Mouse (Mus musculus) stomach, postnatal 0 days (tissue): ENCODE results near the gene Cog6. TPM values are rescaled to one million over a fixed set of nuclear protein-coding genes. Genes with fewer than 3 reads are reported as not detected.

Experiments
- ATAC-seq: fragments of 200-750 bp; cut with Nextera tagmentation; 2 replicates; pipeline ENCODE4 v1.8.0; 2017; ENCODE audit not compliant: low FRiP score, low TSS enrichment
- DNase-seq: peaks from one replicate; pipeline ENCODE4 v3.0.0-alpha.2; 2016; ENCODE audit warnings: low spot score
- H3K27ac ChIP-seq: fragments of 300-500 bp; sonication (generic); replicated peaks from 2 replicates; pipeline ENCODE4 v1.5.1; 2014; ENCODE audit warnings: mild to moderate bottlenecking, control low read depth
- H3K27me3 ChIP-seq: fragments of 300-500 bp; sonication (generic); 2 replicates; pipeline ENCODE4 v1.6.1; 2014; ENCODE audit warnings: low read length; ENCODE audit not compliant: control insufficient read depth, insufficient read depth
- H3K36me3 ChIP-seq: fragments of 300-500 bp; sonication (generic); 2 replicates; pipeline ENCODE4 v1.6.1; 2014; ENCODE audit warnings: low read length, mixed read lengths; ENCODE audit not compliant: control insufficient read depth, insufficient read depth
- H3K4me1 ChIP-seq: fragments of 300-500 bp; sonication (generic); replicated peaks from 2 replicates; pipeline ENCODE4 v1.6.1; 2014; ENCODE audit warnings: antibody characterized with exemption; ENCODE audit not compliant: control insufficient read depth, insufficient read depth
- H3K4me2 ChIP-seq: fragments of 300-500 bp; sonication (generic); replicated peaks from 2 replicates; pipeline ENCODE4 v1.6.1; 2014; ENCODE audit warnings: low read depth, mild to moderate bottlenecking, control low read depth, moderate library complexity
- H3K4me3 ChIP-seq: fragments of 300-500 bp; sonication (generic); 2 replicates; pipeline ENCODE4 v1.5.1; 2014; ENCODE audit warnings: low read depth, low read length, control low read depth
- H3K9ac ChIP-seq: fragments of 300-500 bp; sonication (generic); 2 replicates; pipeline ENCODE4 v1.6.1; 2014; ENCODE audit warnings: mild to moderate bottlenecking, low read length, control low read depth, mixed read lengths
- H3K9me3 ChIP-seq: fragments of 300-500 bp; sonication (generic); 2 replicates; pipeline ENCODE4 v1.6.1; 2016; ENCODE audit warnings: low read length; ENCODE audit not compliant: control insufficient read depth
- CTCF ChIP-seq: IDR thresholded peaks from 2 replicates; pipeline ENCODE4 v1.5.1; 2016; ENCODE audit warnings: antibody characterized with exemption, low read depth, mild to moderate bottlenecking, moderate library complexity
- EP300 ChIP-seq: optimal IDR thresholded peaks from 2 replicates; pipeline ENCODE3; 2016; ENCODE audit warnings: antibody characterized with exemption
- WGBS: fragments of 180-500 bp; shearing (Covaris S2); extraction: QIAGEN DNeasy Blood & Tissue Kit; methylation state at CpG from one replicate; pipeline ENCODE4 v1.1.7; 2014; 5-methylcytosine and 5-hydroxymethylcytosine counted together
- polyA plus RNA-seq: library from polyadenylated mRNA; unstranded; fragments of >200 nt; fragmentation: Nextera tagmentation; extraction: Ambion mirVana; gene quantifications from 2 replicates; pipeline ENCODE4 v1.2.1, GENCODE M21; 2015

The Cog6 gene
- polyA plus RNA-seq, 1 experiment from 2014 or later: 25.7 TPM

- no peak overlapping the region for H3K9ac ChIP-seq
- H3K27me3 ChIP-seq: no peaks in the 10 kb centered on the region
- no peaks in the 10 kb centered on the region for H3K36me3 ChIP-seq
- no peak overlapping the region for H3K4me3 ChIP-seq
- 88% methylated on average over 13 of the region's 13 CpGs for WGBS
- no peak overlapping the region for H3K27ac ChIP-seq
- H3K4me2 ChIP-seq: peak overlapping the region; percentile 86
- DNase-seq (no peak), ATAC-seq (no peak)
- TF ChIP-seq EP300 (no peak), CTCF (no peak)
- no peaks in the 10 kb centered on the region for H3K4me1 ChIP-seq
- no peaks in the 10 kb centered on the region for H3K9me3 ChIP-seq
These were observed 26.3 kb upstream of the Cog6 start for GRCm38 (mm10) chr3:53043206-53043780.

GRCm38 (mm10) chr3:53042240-53042567, 25.2 kb upstream of the Cog6 start:
- H3K4me2 ChIP-seq: peak overlapping the region; percentile 86
- no peaks in the 10 kb centered on the region for H3K27me3 ChIP-seq
- DNase-seq: no peak
- peak overlapping the region; percentile 63 for H3K4me3 ChIP-seq
- H3K9ac ChIP-seq: peak overlapping the region; percentile 61; the same call in 1 of the 2 replicates
- H3K9me3 ChIP-seq: no peaks in the 10 kb centered on the region
- H3K4me1 ChIP-seq: no peaks in the 10 kb centered on the region
- H3K36me3 ChIP-seq: no peaks in the 10 kb centered on the region
- no peak for ATAC-seq
- TF ChIP-seq CTCF (no peak), EP300 (no peak)
- WGBS: 14% methylated on average over 9 of the region's 9 CpGs
- H3K27ac ChIP-seq: no peak overlapping the region

- Histone ChIP-seq H3K9ac (peak within 1 kb of the TSS; percentile 61), H3K4me3 (peak within 1 kb of the TSS; percentile 63), H3K27ac (peak within 1 kb of the TSS; percentile 58), H3K27me3 (no peaks in the 10 kb centered on the region), H3K4me2 (peak within 1 kb of the TSS; percentile 86), H3K9me3 (no peaks in the 10 kb centered on the region), H3K36me3 (no peaks in the 10 kb centered on the region), H3K4me1 (no peaks in the 10 kb centered on the region)
- WGBS: under 1% methylated on average over 33 of the region's 58 CpGs
- ATAC-seq (peak; percentile 85), DNase-seq (peak; percentile 67)
- peak; percentile 63 for TF ChIP-seq CTCF
- no peak for TF ChIP-seq EP300
These were observed 24.6 kb upstream of the Cog6 start, which contains the start of gene Lhfp for GRCm38 (mm10) chr3:53041411-53042239. TSS of gene Lhfp (plus strand) at chr3:53041528.

- no peak for DNase-seq
These were observed 23.8 kb upstream of the Cog6 start for GRCm38 (mm10) chr3:53040593-53041410.

GRCm38 (mm10) chr3:53039746-53040145, 22.7 kb upstream of the Cog6 start:
- Histone ChIP-seq H3K9me3 (no peaks in the 10 kb centered on the region), H3K9ac (no peak overlapping the region), H3K27me3 (no peaks in the 10 kb centered on the region), H3K4me2 (no peak overlapping the region), H3K27ac (no peak overlapping the region), H3K36me3 (no peaks in the 10 kb centered on the region), H3K4me1 (no peaks in the 10 kb centered on the region), H3K4me3 (no peak overlapping the region)
- ATAC-seq (no peak), DNase-seq (no peak)
- 69% methylated on average over 8 of the region's 8 CpGs for WGBS
- TF ChIP-seq CTCF (no peak), EP300 (no peak)

More at GRCm38 (mm10) chr3:53040593-53041410, 23.8 kb upstream of the Cog6 start:
- ATAC-seq: no peak
- Histone ChIP-seq H3K36me3 (no peaks in the 10 kb centered on the region), H3K27me3 (no peaks in the 10 kb centered on the region), H3K4me2 (peak overlapping the region; percentile 86), H3K27ac (peak overlapping the region; percentile 58; the same call in 1 of the 2 replicates), H3K9me3 (no peaks in the 10 kb centered on the region), H3K9ac (peak overlapping the region; percentile 61), H3K4me1 (no peaks in the 10 kb centered on the region), H3K4me3 (peak overlapping the region; percentile 63)
- TF ChIP-seq CTCF: no peak
- TF ChIP-seq EP300: no peak
- 6% methylated on average over 15 of the region's 17 CpGs for WGBS
